Mouse (Mus musculus): ENCODE measurements around the gene Fgf7.

Fgf7 gene

DNA sequence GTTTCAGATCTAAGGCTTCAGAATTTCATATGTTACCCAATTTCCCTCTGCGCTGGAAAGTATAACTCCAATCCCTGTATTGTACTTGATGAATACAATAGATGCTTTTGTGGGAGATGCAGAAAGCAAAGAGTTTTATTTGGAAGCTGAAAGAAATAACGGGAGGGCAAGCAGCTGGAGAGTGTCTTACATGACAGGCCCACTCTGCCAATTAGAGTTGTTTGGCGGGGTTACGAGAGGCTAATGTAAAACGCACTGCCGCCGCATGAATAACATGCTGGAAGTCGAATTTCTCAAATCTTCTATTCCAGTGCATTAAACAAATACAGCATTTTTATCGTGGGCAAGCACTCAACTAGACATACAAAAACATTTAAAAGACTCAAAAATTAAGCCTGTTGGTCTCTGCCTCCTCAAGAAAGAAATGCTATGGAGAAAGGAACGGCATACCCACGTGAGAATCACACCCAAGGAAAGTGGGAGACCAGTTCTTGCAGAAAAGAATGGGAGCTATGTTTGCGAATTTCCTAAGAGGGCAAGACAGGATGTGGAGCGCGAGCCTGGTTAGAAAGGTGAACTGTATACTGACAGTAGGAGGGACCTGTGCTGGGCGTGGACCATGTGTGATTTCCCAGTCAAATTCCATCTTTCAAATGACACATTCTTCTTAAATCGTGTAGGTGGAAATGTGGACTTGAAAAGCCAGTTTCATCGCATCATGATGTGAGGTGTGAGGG is 26.7 kb downstream of the Fgf7 start:
- DNase-seq (ENCODE audit: low spot score) = no peak

DNA sequence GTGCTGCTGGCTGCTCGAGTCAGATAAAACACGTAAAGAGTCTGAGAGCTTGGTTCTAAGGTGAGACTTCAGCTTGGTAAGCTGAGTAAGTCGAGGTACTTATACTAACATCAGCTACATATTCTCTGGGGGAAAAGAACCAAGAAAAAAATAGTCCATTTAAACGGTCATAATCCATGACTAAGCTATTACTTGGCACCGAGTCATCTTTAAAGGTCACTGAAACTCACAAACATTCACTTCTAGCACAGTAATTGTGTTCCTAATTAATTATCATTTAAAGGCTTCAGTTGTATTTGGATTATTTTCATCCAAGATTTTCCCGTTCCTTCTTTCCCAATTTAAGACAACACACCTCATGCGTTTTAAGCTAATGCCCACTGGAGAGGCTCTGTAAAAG is 28.4 kb downstream of the Fgf7 start:
- DNase-seq (ENCODE audit: low spot score) = no peak

DNA sequence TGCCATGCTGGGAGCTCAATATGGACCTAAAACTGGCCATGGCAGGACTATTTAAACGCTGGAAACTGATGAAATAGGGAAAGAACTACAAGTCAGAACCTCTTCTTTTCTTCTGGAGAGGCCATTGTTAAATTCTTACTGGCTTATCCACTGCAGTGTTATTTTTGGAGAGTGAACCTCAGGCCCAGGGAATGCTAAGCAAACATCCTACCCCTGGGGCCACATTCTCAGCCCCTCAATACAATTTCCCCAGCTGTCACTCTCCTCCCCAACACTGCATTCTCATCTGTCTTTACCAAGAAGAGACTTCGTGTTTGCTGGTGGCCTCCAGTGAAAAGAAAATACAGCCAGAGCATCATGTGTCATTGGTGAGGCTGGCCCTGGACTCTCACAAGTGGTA is 30.4 kb downstream of the Fgf7 start:
- no peak for DNase-seq (ENCODE audit: low spot score)

DNA sequence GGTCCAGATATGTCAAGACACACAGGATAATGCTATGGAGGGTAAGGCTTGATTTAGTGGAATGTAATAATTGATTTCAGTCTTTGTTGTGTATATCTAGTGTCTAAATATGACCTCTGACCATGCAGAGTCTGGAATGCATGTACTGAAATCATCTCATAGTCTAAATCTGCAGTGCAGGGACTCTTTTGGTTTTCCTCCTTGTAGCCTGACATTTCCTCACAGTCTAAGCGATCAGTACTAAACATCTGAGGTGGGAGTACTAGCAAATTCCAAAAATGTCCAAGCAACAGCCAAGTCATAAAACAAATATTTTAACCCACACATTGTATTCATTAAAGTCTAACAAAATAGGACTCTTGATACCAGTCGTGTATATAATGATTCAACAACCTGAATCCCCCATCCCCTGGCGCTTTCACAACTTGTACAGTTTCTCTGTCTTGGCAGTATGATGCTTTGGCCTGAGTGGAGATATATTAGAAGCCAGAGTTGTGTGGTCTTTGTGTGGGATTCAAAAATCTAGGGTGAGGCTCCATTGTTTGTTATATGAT is 30.9 kb downstream of the Fgf7 start:
- DNase-seq (ENCODE audit: low spot score) = no peak

DNA sequence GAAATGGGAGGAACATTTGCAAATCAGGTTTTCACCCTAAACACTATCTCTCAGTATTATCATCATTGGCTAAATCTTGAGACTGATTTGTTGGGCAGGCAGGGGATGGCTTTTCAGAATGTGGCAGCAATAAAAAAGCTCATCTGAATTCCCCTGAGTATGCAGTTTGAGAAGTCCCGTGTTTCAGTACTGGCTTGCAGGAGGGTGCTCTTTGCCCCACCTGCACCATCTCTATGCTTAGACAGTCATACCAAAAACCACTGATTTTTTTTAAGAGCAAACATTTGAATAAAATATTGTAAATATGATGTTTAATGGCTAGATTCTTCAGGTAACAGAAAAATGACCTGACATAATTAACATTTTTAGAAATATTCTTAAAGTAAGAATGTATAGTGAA is 35.3 kb downstream of the Fgf7 start:
- no peak for DNase-seq (ENCODE audit: low spot score)

DNA sequence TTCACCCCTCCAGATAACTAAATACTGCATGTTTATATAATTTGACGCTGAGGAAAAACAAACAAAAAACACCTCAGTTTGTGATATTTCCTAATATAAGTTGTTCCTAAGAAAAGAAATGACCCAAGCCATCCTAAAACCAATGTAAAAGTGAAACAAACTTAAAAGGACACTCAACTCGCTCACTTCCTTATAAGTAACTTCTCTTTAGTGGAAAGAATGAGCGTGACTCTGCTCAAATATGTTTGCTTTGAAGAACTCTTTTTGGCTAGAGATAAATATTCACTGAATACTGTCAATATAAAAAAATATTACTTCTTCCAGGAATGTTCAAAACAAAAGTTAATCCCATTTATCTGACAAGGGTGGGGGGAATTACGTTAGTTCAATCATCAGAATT is 39.3 kb downstream of the Fgf7 start:
- no peak for DNase-seq (ENCODE audit: low spot score)

DNA sequence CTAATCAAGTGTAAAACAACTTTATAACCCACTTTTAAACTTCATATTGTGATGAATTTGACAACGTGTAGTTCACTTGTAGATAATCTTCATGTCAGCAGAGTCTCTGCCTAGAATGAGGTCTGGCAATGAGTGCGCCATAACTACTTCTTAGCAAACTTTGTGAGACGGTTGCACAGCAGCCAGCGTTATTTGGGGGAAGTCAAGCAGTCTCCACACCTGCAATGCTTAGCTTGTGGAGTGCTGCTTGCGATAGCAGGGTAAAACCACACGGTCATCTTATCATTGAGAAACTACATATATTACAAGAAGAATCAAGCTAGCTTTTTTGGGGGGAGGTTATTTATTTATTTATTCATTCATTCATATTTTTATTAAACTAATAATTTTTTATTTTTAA is 42.0 kb downstream of the Fgf7 start:
- DNase-seq (ENCODE audit: low spot score) = no peak

DNA sequence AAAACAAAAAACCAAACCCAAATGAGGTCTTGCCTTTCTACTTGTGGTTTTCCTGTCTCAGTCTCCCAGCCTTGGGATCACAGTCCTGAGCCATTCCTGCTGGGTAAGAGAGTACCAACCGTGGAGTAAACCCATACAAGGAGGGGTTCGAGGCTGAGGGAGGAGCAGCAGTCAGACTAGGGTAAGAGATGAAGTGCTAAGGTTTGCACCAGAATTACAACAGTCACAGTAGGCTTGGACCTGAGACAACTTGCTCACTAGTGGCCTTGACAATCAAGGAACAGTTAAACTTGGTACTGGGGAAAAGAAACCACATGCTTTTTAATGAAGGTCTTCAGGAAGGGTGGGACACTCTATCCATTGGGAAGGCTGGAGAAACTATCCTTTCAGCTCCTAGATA is 44.6 kb downstream of the Fgf7 start:
- DNase-seq (ENCODE audit: low spot score) = no peak

DNA sequence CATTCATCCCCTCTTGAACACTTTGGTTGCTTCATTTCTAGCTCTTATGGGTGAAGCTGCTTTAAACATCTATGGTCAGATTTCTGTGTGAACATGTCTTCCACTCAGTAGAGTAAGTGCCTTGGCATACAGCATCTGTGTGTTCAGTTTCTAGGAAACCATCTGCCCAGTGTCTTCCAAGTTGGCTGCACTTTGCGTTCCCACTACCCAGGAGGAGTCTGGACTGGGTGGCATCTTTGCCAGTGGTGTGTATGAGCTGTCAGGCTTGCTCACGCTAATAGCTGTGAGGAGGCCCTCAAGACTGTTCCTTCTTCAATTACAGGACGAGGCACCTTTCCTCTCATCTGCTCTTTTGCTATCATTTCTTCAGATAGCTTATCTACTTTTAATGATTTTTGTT is 49.9 kb downstream of the Fgf7 start:
- no peak for DNase-seq (ENCODE audit: low spot score)

DNA sequence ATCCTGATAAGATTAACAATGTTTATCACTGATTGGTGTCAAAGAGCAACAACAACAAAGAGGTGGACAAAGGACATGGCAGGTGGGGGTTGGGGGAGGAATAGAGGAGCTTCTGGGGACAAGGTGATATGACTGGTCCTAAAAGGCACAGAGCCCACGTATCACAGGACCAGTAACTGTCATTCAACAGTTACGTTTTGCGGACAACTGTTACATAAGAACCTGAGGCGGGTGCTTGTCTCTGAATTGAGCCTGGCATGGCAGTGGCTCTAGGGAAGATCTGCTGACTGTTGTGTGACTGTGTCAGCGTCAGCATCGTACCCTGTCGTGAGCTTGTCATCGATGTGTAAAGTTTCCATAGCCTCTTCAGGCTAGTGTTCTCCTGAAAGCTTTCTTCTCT is 51.7 kb downstream of the Fgf7 start:
- DNase-seq (ENCODE audit: low spot score) = no peak

DNA sequence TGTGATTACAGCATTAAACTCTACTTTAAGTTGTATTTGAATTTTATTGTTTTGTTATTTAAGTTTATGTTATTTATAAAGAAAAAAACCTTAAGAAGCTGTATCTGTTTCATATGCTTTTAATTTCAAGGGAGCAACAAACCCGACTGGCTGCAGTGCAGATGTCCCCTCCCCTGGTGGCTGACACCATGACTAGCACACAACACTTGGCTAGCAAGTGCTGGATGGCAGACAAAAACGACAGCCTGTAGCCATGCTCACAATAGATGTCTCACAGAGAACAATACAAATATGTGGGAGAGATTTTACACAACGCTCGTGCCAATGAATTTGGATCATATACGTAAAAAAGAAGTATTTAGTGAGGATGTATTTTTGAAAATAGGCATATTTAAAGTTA is 56.0 kb downstream of the Fgf7 start:
- DNase-seq (ENCODE audit: low spot score) = no peak

DNA sequence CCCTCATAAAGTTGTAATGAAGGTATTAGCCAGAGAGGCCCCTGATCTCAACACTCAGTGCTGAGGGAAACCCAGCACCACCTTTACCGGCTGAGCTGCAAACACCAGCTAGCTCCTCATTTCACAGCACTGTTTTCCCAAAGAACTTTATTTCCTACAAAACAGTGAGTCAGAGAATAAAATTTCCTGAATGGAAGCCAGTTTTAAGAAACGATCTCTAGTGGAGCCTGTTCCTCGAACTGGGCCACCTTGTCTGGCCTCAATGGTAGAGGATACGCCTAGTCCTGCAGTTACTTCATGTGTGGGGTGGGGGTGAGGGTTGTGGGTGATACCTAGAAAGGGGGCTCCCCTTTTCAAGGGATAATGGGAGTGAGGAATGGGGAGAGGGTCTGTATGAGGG is 60.2 kb downstream of the Fgf7 start:
- DNase-seq (ENCODE audit: low spot score) = no peak

Measured in lung, postnatal 25 days (tissue).